Comparison of ENCODE assay signal across 23 mouse cellular contexts in genomic region chr6:48913587-48913986, GRCm38 (mm10). TPM values are rescaled to one million over a fixed set of nuclear protein-coding genes. Genes with fewer than 3 reads are reported as not detected.
"Had no signal": no experiment of that assay in that cellular context is flagged by ENCODE, and none has a peak within 500 bp of the region (broad histone marks: within the 10 kb centered on the region; RNA-seq: fewer than 3 reads in every experiment).

No protein-coding gene starts in this region.

- H3K9ac ChIP-seq: liver, postnatal 0 days; lung, embryonic 15.5 days; midbrain, embryonic 13.5 days; midbrain, embryonic 15.5 days; neural tube, embryonic 12.5 days; stomach, embryonic 15.5 days had no signal

- H3K27ac ChIP-seq: lung, embryonic 15.5 days; macrophage; midbrain, embryonic 13.5 days; midbrain, embryonic 15.5 days; neural tube, embryonic 12.5 days; stomach, embryonic 15.5 days; stomach, postnatal 0 days had no signal

- H3K4me3 ChIP-seq: lung, embryonic 15.5 days; megakaryocyte, embryonic 14.5 days; midbrain, embryonic 13.5 days; midbrain, embryonic 15.5 days; neural tube, embryonic 12.5 days; stomach, embryonic 15.5 days had no signal

- H3K4me1 ChIP-seq: lung, embryonic 15.5 days; midbrain, embryonic 13.5 days; midbrain, embryonic 15.5 days; neural tube, embryonic 12.5 days; stomach, embryonic 15.5 days had no signal

- H3K36me3 ChIP-seq: lung, embryonic 15.5 days; midbrain, embryonic 13.5 days; midbrain, embryonic 15.5 days; neural tube, embryonic 12.5 days; stomach, embryonic 15.5 days had no signal

- ATAC-seq: liver, postnatal 0 days; lung, postnatal 0 days; midbrain, embryonic 13.5 days; midbrain, embryonic 15.5 days had no signal

- H3K4me2 ChIP-seq: lung, embryonic 15.5 days; midbrain, embryonic 11.5 days; midbrain, embryonic 13.5 days; midbrain, embryonic 15.5 days; neural tube, embryonic 12.5 days; stomach, embryonic 15.5 days had no signal

- H3K9me3 ChIP-seq: lung, embryonic 15.5 days; megakaryocyte, embryonic 14.5 days; midbrain, embryonic 13.5 days; midbrain, embryonic 15.5 days; neural tube, embryonic 12.5 days; stomach, embryonic 15.5 days had no signal

- DNase-seq: liver, postnatal 0 days; lung, adult 2 months; lung, postnatal 14 days; lung, postnatal 36 days; right cerebral cortex, postnatal 14 days; thymus, adult 2 months; thymus, postnatal 25 days; thymus, postnatal 4 days had no signal

- H3K27me3 ChIP-seq: lung, embryonic 15.5 days; midbrain, embryonic 13.5 days; midbrain, embryonic 15.5 days; neural tube, embryonic 12.5 days; stomach, embryonic 15.5 days had no signal

RNA-seq across cellular contexts. Expression of gene 1600015I10Rik, which starts 16.1 kb away (rescaled TPM):
- polyA plus RNA-seq: liver, postnatal 0 days; lung, adult 2 months; lung, embryonic 15.5 days; lung, postnatal 0 days; macrophage; midbrain, embryonic 11.5 days; midbrain, embryonic 13.5 days; midbrain, embryonic 15.5 days; midbrain, postnatal 0 days; neural tube, embryonic 12.5 days; neural tube, embryonic 14.5 days; spleen, adult 2 months; stomach, embryonic 15.5 days; stomach, postnatal 0 days; testis, adult 2 months; urinary bladder, adult 2 months had no signal

RNA-seq across cellular contexts. Expression of gene Aoc1, which starts 40.9 kb away (rescaled TPM):
- polyA plus RNA-seq: macrophage; midbrain, embryonic 11.5 days; midbrain, embryonic 13.5 days; midbrain, embryonic 15.5 days; neural tube, embryonic 14.5 days; stomach, postnatal 0 days had no signal
